Mouse (Mus musculus) urinary bladder, postnatal 10 days (tissue): ENCODE results near the gene Negr1.

Source experiments
- DNase-seq: peaks from one replicate; pipeline ENCODE4 v3.0.0; 2022; ENCODE audit warnings: low spot score

Gene Negr1

GRCm38 (mm10) chr3:156796061-156796691, 234.6 kb downstream of the Negr1 start:
- DNase-seq: no peak

GRCm38 (mm10) chr3:156799228-156799627, 237.6 kb downstream of the Negr1 start:
- DNase-seq: no peak

DNA sequence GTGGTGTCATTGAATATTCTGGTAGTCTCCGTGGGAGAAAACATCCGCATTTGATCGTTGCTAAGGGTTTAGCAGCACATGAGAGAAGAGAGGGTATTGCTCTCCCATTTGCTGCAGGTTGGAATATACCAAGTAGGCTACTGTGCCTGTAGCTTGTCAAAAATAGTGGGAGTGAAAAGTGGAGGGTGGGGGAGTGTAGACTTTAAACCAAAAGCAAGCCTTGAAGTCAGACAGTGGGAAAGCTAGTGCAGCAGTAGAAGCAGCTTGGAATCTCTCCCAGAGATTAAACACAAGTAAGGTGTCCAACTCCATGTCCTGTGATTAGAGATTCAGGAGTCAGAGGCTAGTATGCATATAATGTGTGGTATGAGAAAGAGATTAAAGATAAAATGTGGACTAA, 248.2 kb downstream of the Negr1 start:
- no peak for DNase-seq

DNA sequence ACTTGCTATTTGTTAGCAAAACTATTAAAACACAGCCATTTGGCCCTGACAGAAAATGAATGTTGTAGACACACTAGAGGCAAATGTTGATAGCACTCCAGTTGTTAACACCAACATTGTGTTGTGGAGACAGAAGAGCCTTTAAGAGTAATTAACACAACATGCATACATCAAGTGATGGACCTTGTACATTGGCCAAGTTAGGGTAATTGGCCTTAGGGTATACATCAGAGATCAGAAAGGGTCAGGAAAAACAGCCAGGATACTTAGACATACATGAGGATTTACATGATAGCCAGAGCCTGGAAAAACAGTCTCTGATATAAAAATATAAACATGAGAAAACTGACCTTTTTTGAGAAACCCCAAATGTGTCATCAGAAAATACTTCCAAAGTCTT, 255.3 kb downstream of the Negr1 start:
- no peak for DNase-seq

DNA sequence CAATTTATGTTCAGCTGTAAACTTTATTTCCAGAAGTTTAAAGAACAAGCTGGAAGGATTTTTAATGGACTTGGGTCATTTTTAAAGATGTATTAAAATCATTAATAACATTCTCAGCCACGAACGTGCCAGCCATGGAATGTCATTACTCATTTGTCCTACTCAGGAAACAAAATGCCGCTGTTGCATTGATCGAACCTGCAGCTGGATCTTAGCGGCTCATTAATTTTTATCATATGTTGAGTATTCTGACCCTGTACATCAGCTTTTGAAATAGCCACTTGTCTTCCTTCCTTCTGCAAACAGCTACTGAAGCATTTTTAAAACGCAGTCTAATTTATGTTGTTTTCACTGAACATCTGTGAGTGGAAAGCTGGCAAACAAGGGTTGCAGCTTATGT, 255.9 kb downstream of the Negr1 start:
- DNase-seq: no peak

GRCm38 (mm10) chr3:156823039-156823438, 261.4 kb downstream of the Negr1 start:
- DNase-seq: no peak

DNA sequence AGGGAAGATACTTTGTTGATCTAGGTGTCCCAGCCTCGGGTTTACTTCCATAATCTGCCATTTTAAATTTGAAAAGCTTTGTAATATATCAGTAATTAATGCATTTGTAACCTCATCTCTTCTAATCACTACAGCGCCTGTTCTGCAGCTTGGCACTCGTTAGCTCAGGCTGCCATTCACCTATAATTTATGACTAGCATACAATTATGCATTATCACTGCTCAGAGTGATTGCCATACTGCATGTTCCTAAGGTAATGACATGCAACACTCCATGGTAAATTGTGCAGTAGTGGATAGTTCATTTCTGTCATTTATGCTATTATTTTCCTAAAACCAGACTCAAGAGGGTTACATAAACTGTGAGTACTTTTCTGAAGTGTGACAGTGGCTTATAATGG, 272.3 kb downstream of the Negr1 start:
- no peak for DNase-seq

DNA sequence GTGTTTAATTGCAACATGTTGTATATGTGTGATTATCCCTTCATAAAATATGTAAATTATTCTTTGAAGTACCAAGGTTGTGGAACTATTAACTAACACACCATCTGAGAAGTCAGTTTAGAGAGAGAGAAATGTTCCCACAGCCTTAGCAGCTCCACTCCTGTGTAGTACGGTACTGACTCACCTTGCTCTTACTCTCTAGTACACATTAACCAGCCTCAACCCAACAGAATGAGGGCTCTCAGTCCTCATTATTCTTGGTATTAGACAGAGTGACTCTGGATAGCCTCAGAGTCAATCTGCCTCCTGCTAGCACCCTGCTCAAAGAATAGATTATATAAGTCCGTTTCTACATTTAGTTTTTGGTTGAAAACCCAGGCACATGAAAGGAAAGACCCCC, 277.0 kb downstream of the Negr1 start:
- no peak for DNase-seq

DNA sequence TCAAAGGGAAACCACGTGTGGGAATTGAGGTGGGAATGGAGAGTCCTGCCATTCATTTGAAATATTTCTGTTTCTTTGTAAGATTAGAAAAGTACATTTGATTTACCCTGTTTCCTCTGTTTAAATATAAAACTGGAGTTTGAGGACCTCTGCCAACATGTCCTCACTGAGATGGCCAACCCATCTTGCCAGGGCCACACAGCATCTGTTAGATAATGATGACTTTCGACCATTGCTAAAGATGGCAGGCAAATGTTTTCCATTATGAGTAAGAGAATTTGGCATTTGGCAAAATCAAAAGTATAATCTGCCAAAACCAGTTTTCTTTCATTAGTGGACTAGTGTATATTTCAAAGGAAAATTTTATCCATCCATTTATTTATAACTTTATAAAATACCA, 286.8 kb downstream of the Negr1 start:
- DNase-seq: no peak

GRCm38 (mm10) chr3:156851921-156852320, 290.3 kb downstream of the Negr1 start:
- DNase-seq: no peak

GRCm38 (mm10) chr3:156870239-156870921, 308.8 kb downstream of the Negr1 start:
- no peak for DNase-seq

DNA sequence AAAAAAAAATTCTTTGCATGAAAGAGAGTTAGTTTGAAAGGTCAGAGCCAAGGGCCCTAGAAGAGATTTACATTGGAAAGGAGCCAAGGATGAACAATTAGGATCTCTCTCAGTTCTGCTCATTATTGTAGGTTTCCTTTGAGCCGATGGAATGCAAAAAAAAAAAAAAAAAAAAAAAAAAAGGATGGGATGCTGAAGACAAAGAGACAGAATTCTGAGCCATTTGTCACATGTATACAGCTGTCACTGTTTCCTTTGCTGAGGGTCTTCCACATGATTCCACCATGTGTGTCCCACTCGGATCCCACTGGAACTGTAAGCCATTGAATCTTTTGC, 309.3 kb downstream of the Negr1 start:
- no peak for DNase-seq

DNA sequence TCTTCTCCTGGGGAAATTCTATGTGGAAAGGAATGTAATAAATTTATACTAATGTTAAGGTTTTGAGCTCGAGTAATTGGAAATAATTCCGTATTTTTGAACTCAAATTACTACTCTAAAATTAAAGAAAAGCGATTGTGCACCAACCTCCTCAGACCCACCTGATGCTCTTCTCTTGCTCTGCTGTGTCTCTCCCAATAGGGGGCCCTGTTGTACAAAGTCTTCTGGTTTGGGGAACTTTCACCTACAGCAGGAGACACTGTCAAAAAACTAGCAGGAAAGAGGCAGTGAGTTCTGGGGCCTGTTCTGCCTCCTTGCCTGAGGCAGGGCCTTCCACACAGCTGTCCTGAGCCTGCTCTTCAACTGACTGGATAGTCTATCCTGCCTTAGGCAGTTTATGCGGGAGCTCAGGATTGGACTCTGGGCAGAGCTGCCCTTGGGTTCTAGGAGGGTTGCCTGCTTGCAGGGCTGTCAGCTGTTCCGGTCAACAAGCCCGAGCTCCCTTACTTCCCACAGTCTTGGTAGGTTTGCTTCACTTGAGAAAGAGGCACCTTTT, 310.1 kb downstream of the Negr1 start:
- no peak for DNase-seq

- DNase-seq: no peak
Measured at GRCm38 (mm10) chr3:156876551-156876950, 315.0 kb downstream of the Negr1 start.

DNA sequence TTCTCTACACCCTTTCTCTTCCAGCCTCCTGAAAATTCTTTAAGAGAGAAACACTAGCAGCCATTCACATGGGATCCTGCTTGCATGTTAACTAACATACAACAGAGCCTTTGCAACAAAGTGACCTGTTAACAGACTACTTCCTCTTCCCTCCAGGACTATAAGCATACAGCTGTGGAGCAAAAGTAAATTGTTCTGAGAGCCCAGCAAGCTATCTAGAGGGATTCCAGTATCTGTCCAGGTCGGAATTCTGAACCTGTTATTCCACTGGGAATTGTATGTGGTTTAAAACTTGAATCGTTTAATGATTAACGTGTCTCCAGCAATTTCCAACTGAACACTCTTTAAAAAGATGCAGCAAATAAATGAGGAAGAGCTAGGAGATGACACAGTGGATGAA, 320.5 kb downstream of the Negr1 start:
- DNase-seq: no peak

DNA sequence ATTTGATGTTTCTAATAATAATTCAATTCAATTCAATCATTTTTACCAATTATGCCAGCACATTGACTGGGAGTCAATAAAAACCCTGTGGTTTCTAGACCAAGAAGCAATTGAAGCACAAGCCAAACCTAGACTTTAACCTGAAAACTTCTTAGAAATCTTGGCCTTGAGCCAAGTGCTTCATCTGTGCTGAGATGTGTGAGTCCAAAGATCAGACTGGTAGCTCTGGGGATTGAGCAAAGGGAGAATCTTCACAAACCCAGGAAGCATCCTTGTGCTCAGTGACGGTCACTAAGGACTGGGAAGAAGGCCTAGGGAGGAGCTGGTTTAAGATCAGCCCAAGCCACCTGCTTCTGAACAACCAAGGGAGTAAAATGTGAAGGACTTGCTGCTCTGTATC, 322.3 kb downstream of the Negr1 start:
- DNase-seq: no peak

DNA sequence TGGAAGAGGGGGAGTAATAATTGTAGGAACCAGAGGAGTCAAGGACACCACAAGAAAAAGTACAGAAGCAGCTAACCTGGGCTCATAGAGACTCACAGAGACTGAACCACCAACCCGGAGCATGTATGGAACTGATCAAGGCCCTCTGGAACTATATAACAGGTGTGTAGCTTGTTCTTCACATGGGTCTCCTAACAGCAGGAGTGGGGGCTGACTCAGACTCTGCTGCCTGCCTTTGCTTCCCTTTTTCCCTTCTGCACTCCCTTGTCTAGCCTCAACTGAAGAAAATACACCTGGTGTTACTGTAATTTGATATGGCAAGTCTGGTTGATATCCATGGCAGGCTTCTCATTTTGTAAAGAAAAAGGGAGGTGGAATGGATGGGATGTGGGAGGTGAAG, 324.1 kb downstream of the Negr1 start:
- DNase-seq: no peak

- no peak for DNase-seq
Measured at GRCm38 (mm10) chr3:156886915-156887314, 325.3 kb downstream of the Negr1 start.

- DNase-seq: no peak
Measured at GRCm38 (mm10) chr3:156890986-156891385, 329.4 kb downstream of the Negr1 start.

- no peak for DNase-seq
Measured at GRCm38 (mm10) chr3:156895322-156895721, 333.7 kb downstream of the Negr1 start.

DNA sequence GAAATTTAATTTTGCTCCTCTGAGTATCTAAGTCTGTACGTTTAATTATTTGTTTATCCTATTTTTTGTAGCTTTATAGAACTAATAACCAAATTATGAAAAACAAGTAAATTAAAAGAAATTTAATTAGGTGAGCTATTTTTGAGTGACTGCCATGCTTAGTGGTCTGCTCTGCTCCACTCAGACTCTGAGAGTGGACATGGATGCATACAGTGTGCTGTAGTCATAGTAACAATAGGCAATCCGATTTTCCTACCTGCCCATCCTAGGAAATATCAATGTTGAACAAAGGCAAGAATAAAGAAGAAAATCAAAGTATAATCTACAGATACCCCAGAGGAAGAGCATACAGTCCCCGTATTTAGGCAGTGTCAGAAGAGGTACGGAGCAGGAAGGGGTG, 334.5 kb downstream of the Negr1 start:
- no peak for DNase-seq

GRCm38 (mm10) chr3:156896552-156896951, 335.0 kb downstream of the Negr1 start:
- no peak for DNase-seq

- DNase-seq: no peak
Measured at GRCm38 (mm10) chr3:156901140-156901539, 339.5 kb downstream of the Negr1 start.
